Mouse (Mus musculus) limb, embryonic 12.5 days (tissue): ENCODE data around the gene Abr. TPM values are rescaled to one million over a fixed set of nuclear protein-coding genes. Genes with fewer than 3 reads are reported as not detected.

Experiments used
- ATAC-seq: fragments of 200-750 bp; cut with Nextera tagmentation; 2 replicates; pipeline ENCODE4 v1.8.0; 2017; ENCODE audit warnings: low read depth, moderate TSS enrichment; ENCODE audit not compliant: insufficient number of reproducible peaks, insufficient read depth, low FRiP score, low TSS enrichment
- H3K27ac ChIP-seq: fragments of 300-500 bp; sonication (generic); 2 replicates; pipeline ENCODE4 v1.5.1; 2016; ENCODE audit warnings: mild to moderate bottlenecking, moderate library complexity
- H3K27me3 ChIP-seq: fragments of 300-500 bp; sonication (generic); 2 replicates; pipeline ENCODE4 v1.6.1; 2016; ENCODE audit warnings: mild to moderate bottlenecking, moderate library complexity
- H3K36me3 ChIP-seq: fragments of 300-500 bp; sonication (generic); 2 replicates; pipeline ENCODE4 v1.6.1; 2016; ENCODE audit warnings: mild to moderate bottlenecking, moderate library complexity
- H3K4me1 ChIP-seq: fragments of 300-500 bp; sonication (generic); replicated peaks from 2 replicates; pipeline ENCODE4 v1.6.1; 2016
- H3K4me2 ChIP-seq: fragments of 300-500 bp; sonication (generic); 2 replicates; pipeline ENCODE4 v1.6.1; 2016; ENCODE audit warnings: mild to moderate bottlenecking, moderate library complexity
- H3K4me3 ChIP-seq: fragments of 300-500 bp; sonication (generic); replicated peaks from 2 replicates; pipeline ENCODE4 v1.5.1; 2016; ENCODE audit warnings: mild to moderate bottlenecking
- H3K9ac ChIP-seq: fragments of 300-500 bp; sonication (generic); replicated peaks from 2 replicates; pipeline ENCODE4 v1.6.1; 2016; ENCODE audit warnings: mild to moderate bottlenecking, moderate library complexity
- H3K9me3 ChIP-seq: fragments of 300-500 bp; sonication (generic); 2 replicates; pipeline ENCODE4 v1.6.1; 2016; ENCODE audit warnings: mild to moderate bottlenecking, moderate library complexity
- WGBS: fragments of 180-500 bp; shearing (Covaris S2); methylation state at CpG from one replicate; pipeline ENCODE4 v1.1.7; 2016; 5-methylcytosine and 5-hydroxymethylcytosine counted together
- polyA plus RNA-seq: library from polyadenylated mRNA; unstranded; fragments of >200 nt; fragmentation: Nextera tagmentation; extraction: Ambion mirVana; gene quantifications from 2 replicates; pipeline ENCODE4 v1.2.1, GENCODE M21; 2016

Abr gene
- polyA plus RNA-seq, 1 experiment from 2014 or later: 48.3 TPM

- Histone ChIP-seq H3K4me1 (peaks cover 26% of the 10 kb centered on the region), H3K4me2 (no peak overlapping the region), H3K9me3 (no peaks in the 10 kb centered on the region), H3K4me3 (no peak overlapping the region), H3K27ac (no peak overlapping the region), H3K27me3 (no peaks in the 10 kb centered on the region), H3K9ac (no peak overlapping the region), H3K36me3 (peaks cover 66% of the 10 kb centered on the region)
- no peak for ATAC-seq
- 68% methylated on average over 5 of the region's 5 CpGs for WGBS
Measured at GRCm38 (mm10) chr11:76454492-76454891, 167.6 kb downstream of the Abr start.

GRCm38 (mm10) chr11:76450202-76450561 is 171.9 kb downstream of the Abr start:
- H3K36me3 ChIP-seq: peaks cover 57% of the 10 kb centered on the region
- H3K27ac ChIP-seq: peak overlapping the region; percentile 88
- H3K9me3 ChIP-seq: no peaks in the 10 kb centered on the region
- H3K4me3 ChIP-seq: no peak overlapping the region; the same call in 1 of the 2 replicates
- peak overlapping the region; percentile 47 for H3K9ac ChIP-seq
- H3K4me1 ChIP-seq: peaks cover 56% of the 10 kb centered on the region
- H3K4me2 ChIP-seq: peak overlapping the region; percentile 37
- no peak for ATAC-seq
- no peaks in the 10 kb centered on the region for H3K27me3 ChIP-seq
- WGBS: 37% methylated on average over 3 of the region's 3 CpGs

GRCm38 (mm10) chr11:76449520-76450201 is 172.5 kb downstream of the Abr start:
- peak overlapping the region; percentile 47 for H3K9ac ChIP-seq
- peaks cover 61% of the 10 kb centered on the region for H3K4me1 ChIP-seq
- no peak for ATAC-seq
- WGBS: 10% methylated on average over 15 of the region's 15 CpGs
- H3K9me3 ChIP-seq: no peaks in the 10 kb centered on the region
- peak overlapping the region; percentile 37 for H3K4me2 ChIP-seq
- no peaks in the 10 kb centered on the region for H3K27me3 ChIP-seq
- peaks cover 55% of the 10 kb centered on the region for H3K36me3 ChIP-seq
- H3K27ac ChIP-seq: peak overlapping the region; percentile 88
- H3K4me3 ChIP-seq: no peak overlapping the region; the same call in 1 of the 2 replicates

GRCm38 (mm10) chr11:76446251-76446650 is 175.9 kb downstream of the Abr start:
- H3K4me1 ChIP-seq: peaks cover 66% of the 10 kb centered on the region
- peak overlapping the region; percentile 89 for H3K27ac ChIP-seq
- no peak overlapping the region for H3K9ac ChIP-seq
- peak overlapping the region; percentile 21 for H3K4me2 ChIP-seq
- H3K9me3 ChIP-seq: no peaks in the 10 kb centered on the region
- H3K4me3 ChIP-seq: no peak overlapping the region
- no peak for ATAC-seq
- 2% methylated on average over 10 of the region's 10 CpGs for WGBS
- peaks cover 47% of the 10 kb centered on the region for H3K36me3 ChIP-seq
- H3K27me3 ChIP-seq: no peaks in the 10 kb centered on the region

GRCm38 (mm10) chr11:76445459-76445858 is 176.7 kb downstream of the Abr start:
- Histone ChIP-seq H3K9me3 (no peaks in the 10 kb centered on the region), H3K27me3 (no peaks in the 10 kb centered on the region), H3K9ac (0 out of 2 replicates have a peak overlapping the region, but pooled peaks have one; percentile 31), H3K4me3 (no peak overlapping the region), H3K4me2 (peak overlapping the region; percentile 21; the same call in 1 of the 2 replicates), H3K36me3 (peaks cover 48% of the 10 kb centered on the region), H3K4me1 (peaks cover 67% of the 10 kb centered on the region), H3K27ac (peak overlapping the region; percentile 89)
- peak; percentile 40; the same call in 1 of the 2 replicates for ATAC-seq
- WGBS: 13% methylated on average over 8 of the region's 8 CpGs

- no peak for ATAC-seq
- Histone ChIP-seq H3K4me1 (peaks cover 59% of the 10 kb centered on the region), H3K36me3 (peaks cover 49% of the 10 kb centered on the region), H3K4me2 (no peak overlapping the region), H3K9me3 (no peaks in the 10 kb centered on the region), H3K4me3 (no peak overlapping the region), H3K27me3 (no peaks in the 10 kb centered on the region), H3K9ac (no peak overlapping the region), H3K27ac (no peak overlapping the region)
- 31% methylated on average over 3 of the region's 3 CpGs for WGBS
Measured at GRCm38 (mm10) chr11:76439666-76440065, 182.4 kb downstream of the Abr start.

GRCm38 (mm10) chr11:76436864-76437437 is 185.2 kb downstream of the Abr start:
- 9% methylated on average over 28 of the region's 28 CpGs for WGBS
- no peaks in the 10 kb centered on the region for H3K27me3 ChIP-seq
- no peaks in the 10 kb centered on the region for H3K9me3 ChIP-seq
- peak overlapping the region; percentile 43 for H3K4me3 ChIP-seq
- H3K27ac ChIP-seq: peak overlapping the region; percentile 94
- H3K4me1 ChIP-seq: peaks cover 73% of the 10 kb centered on the region
- peaks cover 44% of the 10 kb centered on the region for H3K36me3 ChIP-seq
- peak overlapping the region; percentile 63 for H3K9ac ChIP-seq
- ATAC-seq: peak; percentile 71
- H3K4me2 ChIP-seq: peak overlapping the region; percentile 76

GRCm38 (mm10) chr11:76436009-76436408 is 186.1 kb downstream of the Abr start:
- WGBS: 83% methylated on average over 5 of the region's 5 CpGs
- no peak for ATAC-seq
- Histone ChIP-seq H3K4me2 (peak overlapping the region; percentile 76), H3K9ac (peak overlapping the region; percentile 63; the same call in 1 of the 2 replicates), H3K4me3 (peak overlapping the region; percentile 43), H3K27ac (peak overlapping the region; percentile 94; the same call in 1 of the 2 replicates), H3K4me1 (peaks cover 81% of the 10 kb centered on the region), H3K36me3 (peaks cover 42% of the 10 kb centered on the region), H3K27me3 (no peaks in the 10 kb centered on the region), H3K9me3 (no peaks in the 10 kb centered on the region)

GRCm38 (mm10) chr11:76429966-76430631 is 192.0 kb downstream of the Abr start:
- Histone ChIP-seq H3K4me2 (peak overlapping the region; percentile 19; the same call in 1 of the 2 replicates), H3K4me1 (peaks cover 68% of the 10 kb centered on the region), H3K4me3 (no peak overlapping the region), H3K9ac (peak overlapping the region; percentile 51), H3K27me3 (no peaks in the 10 kb centered on the region), H3K27ac (peak overlapping the region; percentile 97), H3K9me3 (no peaks in the 10 kb centered on the region), H3K36me3 (peaks cover 30% of the 10 kb centered on the region; the same call in 1 of the 2 replicates)
- ATAC-seq: peak; percentile 69
- WGBS: 13% methylated on average over 6 of the region's 6 CpGs

- Histone ChIP-seq H3K9ac (peak overlapping the region; percentile 51; the same call in 1 of the 2 replicates), H3K27me3 (no peaks in the 10 kb centered on the region), H3K36me3 (peaks cover 36% of the 10 kb centered on the region), H3K9me3 (no peaks in the 10 kb centered on the region), H3K4me3 (no peak overlapping the region), H3K4me2 (peak overlapping the region; percentile 19; the same call in 1 of the 2 replicates), H3K27ac (peak overlapping the region; percentile 97), H3K4me1 (peaks cover 63% of the 10 kb centered on the region)
- WGBS: 31% methylated on average over 7 of the region's 7 CpGs
- ATAC-seq: no peak
Measured at GRCm38 (mm10) chr11:76429556-76429955, 192.6 kb downstream of the Abr start.

GRCm38 (mm10) chr11:76429046-76429445 is 193.1 kb downstream of the Abr start:
- Histone ChIP-seq H3K36me3 (peaks cover 40% of the 10 kb centered on the region), H3K4me3 (no peak overlapping the region), H3K27ac (peak overlapping the region; percentile 97), H3K9ac (no peak overlapping the region), H3K9me3 (no peaks in the 10 kb centered on the region), H3K4me1 (peaks cover 58% of the 10 kb centered on the region), H3K27me3 (no peaks in the 10 kb centered on the region), H3K4me2 (no peak overlapping the region)
- 40% methylated on average over 4 of the region's 4 CpGs for WGBS
- ATAC-seq: no peak
